Mouse (Mus musculus): ENCODE results near the gene Flvcr2.

DNA sequence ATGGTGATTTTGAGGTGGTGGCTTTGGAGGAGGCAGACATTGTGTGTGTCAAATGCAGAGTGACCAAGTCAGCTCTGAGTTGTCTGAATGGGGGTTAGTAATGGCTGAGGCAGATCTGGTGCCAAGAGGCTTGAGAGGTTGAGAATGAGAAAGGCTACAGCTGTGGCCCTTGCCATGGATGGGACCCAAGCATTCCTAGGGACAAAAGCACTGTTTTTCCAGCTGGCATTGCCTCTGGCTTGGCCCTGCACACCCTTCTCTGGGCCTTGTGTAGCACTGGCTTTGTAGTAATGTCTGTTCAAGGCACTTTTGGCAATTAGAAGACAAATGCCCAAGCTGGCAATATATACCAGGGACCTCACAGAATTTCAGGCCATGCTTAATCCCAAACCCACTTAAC is 64.6 kb downstream of the Flvcr2 start:
- TF ChIP-seq CTCF (IDR thresholded peaks at IDR 0.05; ENCODE audit: borderline replicate concordance, insufficient read depth, low read depth, low read length) = no peak
- no peak for TF ChIP-seq POLR2A (IDR thresholded peaks at IDR 0.05; ENCODE audit: borderline replicate concordance, insufficient read depth, low read length)
